Mouse (Mus musculus) cerebellum, adult 2 months (tissue): ENCODE measurements at regions not wholly inside any gene's neighbourhood (a gene's known extent, or its start where the extent isn't known, plus 50 kb on each side); places are given as distances from the start of the nearest gene placed in this dataset.

Source experiments
- DNase-seq, 2 experiments: peaks; one replicate each; pipeline ENCODE4 v3.0.0; 2021
- H3K27ac ChIP-seq: fragments of 200-500 bp; 2 replicates; pipeline ENCODE4 v1.5.1; 2012; ENCODE audit warnings: low read length, control low read depth, inconsistent platforms; ENCODE audit not compliant: insufficient read depth
- H3K27me3 ChIP-seq: fragments of 200-500 bp; 2 replicates; pipeline ENCODE4 v1.6.1; 2012; ENCODE audit warnings: inconsistent platforms, mild to moderate bottlenecking, low read length, moderate library complexity; ENCODE audit not compliant: control insufficient read depth, insufficient read depth
- H3K4me1 ChIP-seq: fragments of 200-500 bp; 2 replicates; pipeline ENCODE4 v1.6.1; 2011; ENCODE audit warnings: low read length; ENCODE audit not compliant: control insufficient read depth, insufficient read depth
- H3K4me3 ChIP-seq: fragments of 200-500 bp; replicated peaks from 2 replicates; pipeline ENCODE3; 2011; ENCODE audit warnings: mild to moderate bottlenecking, low read depth, low read length, control low read depth; ENCODE audit not compliant: insufficient read depth
- CTCF ChIP-seq: fragments of 200-500 bp; IDR thresholded peaks from 2 replicates; pipeline ENCODE4 v1.5.1; 2011; ENCODE audit warnings: low read depth, mild to moderate bottlenecking, control low read depth, low read length, moderate library complexity, borderline replicate concordance; ENCODE audit not compliant: insufficient read depth
- POLR2A ChIP-seq: fragments of 200-500 bp; IDR thresholded peaks from 2 replicates; pipeline ENCODE4 v1.6.1; 2011; ENCODE audit warnings: low read length, control low read depth, borderline replicate concordance; ENCODE audit not compliant: insufficient read depth
- WGBS: fragments of 180-500 bp; shearing (Covaris S2); methylation state at CpG from one replicate; pipeline ENCODE4 v1.1.7; 2018; 5-methylcytosine and 5-hydroxymethylcytosine counted together

DNA sequence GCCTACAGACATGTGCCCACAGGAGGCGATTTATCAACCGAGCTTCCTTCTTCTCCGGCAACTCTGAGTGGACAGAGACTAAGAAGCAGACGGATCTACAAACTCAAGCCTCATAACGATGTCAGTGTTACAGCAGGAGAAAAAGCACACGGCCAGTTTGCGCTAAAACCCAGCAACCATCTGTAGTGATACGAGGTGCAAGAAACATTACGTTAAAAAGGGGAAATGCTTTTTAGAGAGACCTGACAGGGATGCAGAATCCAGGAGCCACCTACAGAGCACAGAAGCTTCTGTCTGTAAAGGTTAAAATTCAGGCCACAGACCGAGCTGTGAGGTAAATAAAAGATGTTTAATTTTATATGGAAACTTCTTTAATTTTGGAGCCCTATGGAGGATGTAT is 56.5 kb upstream of the Fer start:
- no peak for DNase-seq
- no peak overlapping the region for H3K4me3 ChIP-seq
- no peaks in the 10 kb centered on the region for H3K27me3 ChIP-seq
- no peak overlapping the region for H3K27ac ChIP-seq
- WGBS, result 89% methylated on average over 10 of the region's 10 CpGs
- H3K4me1 ChIP-seq, result no peaks in the 10 kb centered on the region
- TF ChIP-seq CTCF, result no peak
- TF ChIP-seq POLR2A, result no peak

DNA sequence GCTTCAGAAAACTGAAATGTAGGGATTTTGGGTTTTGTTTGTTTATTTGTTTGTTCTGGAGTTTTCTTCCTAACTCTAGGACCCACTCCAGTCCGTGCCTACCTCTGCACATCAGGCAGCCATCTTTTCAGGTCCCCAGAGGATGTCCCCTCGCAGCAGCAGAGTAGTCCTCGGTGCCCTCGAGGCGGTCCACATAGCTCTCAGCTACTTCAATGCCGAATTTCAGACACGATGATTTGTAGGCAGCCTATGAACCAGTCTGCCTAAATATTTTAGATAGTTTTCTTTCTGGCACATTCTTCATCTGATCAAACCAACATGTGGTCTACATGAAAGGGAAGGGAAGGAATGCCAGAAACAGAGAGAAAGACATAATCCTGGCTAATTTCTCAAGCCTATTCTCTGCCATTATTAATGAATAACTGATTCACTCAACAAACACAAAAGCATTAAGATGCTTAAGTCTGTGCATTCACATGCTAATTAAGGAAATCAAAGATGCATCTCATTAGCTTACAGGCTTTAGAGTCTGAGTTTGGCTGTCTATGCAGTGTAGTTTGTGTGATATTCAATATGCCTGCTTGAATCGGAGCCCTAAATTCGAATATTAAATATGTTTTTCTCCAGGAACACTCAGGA is 55.2 kb upstream of the Fer start:
- no peaks in the 10 kb centered on the region for H3K4me1 ChIP-seq
- no peak for TF ChIP-seq POLR2A
- TF ChIP-seq CTCF, result no peak
- no peak overlapping the region for H3K4me3 ChIP-seq
- no peak overlapping the region for H3K27ac ChIP-seq
- no peaks in the 10 kb centered on the region for H3K27me3 ChIP-seq
- DNase-seq, result no peak
- 42% methylated on average over 9 of the region's 9 CpGs for WGBS

DNA sequence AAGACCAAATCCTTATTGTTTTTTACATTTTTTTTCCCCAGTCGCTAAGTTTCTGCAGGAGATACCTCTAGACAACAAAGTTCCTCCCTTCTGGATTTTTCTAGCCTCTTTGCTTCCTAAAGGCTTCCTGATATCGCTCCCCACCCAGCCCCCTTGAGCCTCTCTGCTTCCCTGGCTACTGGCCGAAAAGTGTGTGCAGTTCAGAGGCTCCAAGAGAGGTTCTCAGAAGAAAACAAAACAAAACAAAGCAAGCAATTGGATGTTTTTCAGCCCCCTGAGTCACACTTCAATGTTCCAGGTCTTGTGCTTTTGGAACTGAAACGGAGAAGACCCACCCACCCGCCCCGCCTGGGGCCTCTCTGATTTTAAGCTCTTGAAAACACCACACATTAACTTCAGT is 54.1 kb upstream of the Fer start:
- TF ChIP-seq POLR2A (no peak), CTCF (no peak)
- no peak overlapping the region for H3K27ac ChIP-seq
- H3K4me3 ChIP-seq, result no peak overlapping the region
- 43% methylated on average over 6 of the region's 6 CpGs for WGBS
- no peaks in the 10 kb centered on the region for H3K27me3 ChIP-seq
- H3K4me1 ChIP-seq, result no peaks in the 10 kb centered on the region
- DNase-seq, result no peak

DNA sequence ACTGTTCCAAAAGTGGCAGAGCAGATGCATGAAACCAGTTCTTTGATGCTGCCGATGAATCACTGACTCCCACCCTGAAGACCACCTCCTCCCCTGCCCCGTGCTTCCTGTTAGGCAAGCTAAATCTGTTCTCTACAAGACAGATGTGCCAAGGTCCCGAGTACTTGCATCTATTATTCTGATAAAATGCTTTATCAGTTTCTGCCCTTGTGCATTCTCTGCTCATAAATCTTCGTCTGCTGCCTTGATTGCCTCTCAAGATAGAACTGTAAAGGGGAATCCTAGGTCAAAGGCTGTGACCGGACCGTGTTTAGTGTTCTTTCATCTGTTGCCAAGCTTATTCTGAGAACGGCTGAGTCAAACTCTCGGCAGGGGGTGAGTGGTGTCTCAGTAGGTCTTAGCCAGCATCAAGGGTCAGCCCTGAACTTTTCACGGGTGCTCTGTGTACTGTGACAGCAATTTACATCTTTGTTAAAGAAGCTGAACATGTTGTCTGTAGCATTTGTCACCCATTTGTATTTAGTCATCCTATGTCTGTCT is 51.5 kb upstream of the Fer start:
- Histone ChIP-seq H3K4me3 (no peak overlapping the region), H3K4me1 (no peaks in the 10 kb centered on the region), H3K27ac (no peak overlapping the region), H3K27me3 (no peaks in the 10 kb centered on the region)
- TF ChIP-seq CTCF, result no peak
- TF ChIP-seq POLR2A, result no peak
- no peak for DNase-seq
- 43% methylated on average over 9 of the region's 9 CpGs for WGBS

DNA sequence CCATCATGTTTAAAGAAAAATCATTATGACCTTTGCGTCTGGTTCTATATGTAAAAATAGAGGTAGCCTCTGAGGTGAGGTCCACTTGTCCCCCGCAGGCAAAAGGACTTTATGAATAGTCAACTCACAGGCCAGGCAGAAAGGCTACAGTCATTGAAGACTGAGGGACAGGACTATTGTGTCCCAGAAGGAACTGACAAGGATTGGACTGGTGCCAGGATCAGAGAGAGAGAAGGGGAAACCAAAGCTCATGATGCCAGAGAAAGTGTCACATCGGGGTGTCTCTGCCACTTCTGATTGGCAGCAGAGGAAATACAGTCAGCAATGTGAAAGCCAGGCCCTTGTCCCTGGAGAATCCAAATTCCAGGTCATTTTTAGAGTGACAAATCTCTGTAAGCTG is 50.3 kb upstream of the Fer start:
- Histone ChIP-seq H3K27ac (no peak overlapping the region), H3K27me3 (no peaks in the 10 kb centered on the region), H3K4me3 (no peak overlapping the region), H3K4me1 (no peaks in the 10 kb centered on the region)
- WGBS, result 27% methylated on average over 3 of the region's 3 CpGs
- TF ChIP-seq POLR2A (no peak), CTCF (no peak)
- DNase-seq, result peak in 1 of 2 experiments; percentile 23
